Mouse (Mus musculus) heart, adult 2 months (tissue): ENCODE measurements around the gene Scamp3. TPM values are rescaled to one million over a fixed set of nuclear protein-coding genes. Genes with fewer than 3 reads are reported as not detected.

Experiments used
- DNase-seq, 2 experiments: peaks; one replicate each; pipeline ENCODE4 v3.0.0; 2021
- H3K27ac ChIP-seq: fragments of 200-600 bp; 2 replicates; pipeline ENCODE4 v1.8.1; 2022
- H3K27me3 ChIP-seq: fragments of 200-500 bp; 2 replicates; pipeline ENCODE4 v1.6.1; 2012; ENCODE audit warnings: mild to moderate bottlenecking, low read length, inconsistent platforms, mixed read lengths; ENCODE audit not compliant: control insufficient read depth, insufficient read depth
- H3K36me3 ChIP-seq: fragments of 200-500 bp; 2 replicates; pipeline ENCODE4 v1.6.1; 2012; ENCODE audit warnings: low read length, inconsistent platforms; ENCODE audit not compliant: control insufficient read depth, insufficient read depth
- H3K4me1 ChIP-seq: fragments of 200-500 bp; 2 replicates; pipeline ENCODE4 v1.6.1; 2011; ENCODE audit warnings: low read length; ENCODE audit not compliant: control insufficient read depth, insufficient read depth
- H3K4me3 ChIP-seq: fragments of 200-600 bp; 2 replicates; pipeline ENCODE4 v1.8.1; 2022
- H3K79me2 ChIP-seq: fragments of 200-500 bp; replicated peaks from 2 replicates; pipeline ENCODE4 v1.6.1; 2012; ENCODE audit warnings: mild to moderate bottlenecking, inconsistent platforms, low read length, moderate library complexity, mixed read lengths; ENCODE audit not compliant: control insufficient read depth, insufficient read depth
- H3K9ac ChIP-seq: fragments of 200-500 bp; 2 replicates; pipeline ENCODE4 v1.6.1; 2012; ENCODE audit warnings: low read depth, mild to moderate bottlenecking, control low read depth, inconsistent platforms, low read length, mixed read lengths
- CTCF ChIP-seq: fragments of 200-600 bp; IDR thresholded peaks from 2 replicates; pipeline ENCODE4 v1.8.1; 2022; ENCODE audit warnings: antibody characterized with exemption, mild to moderate bottlenecking, moderate library complexity
- EP300 ChIP-seq: fragments of 200-500 bp; IDR thresholded peaks from 2 replicates; pipeline ENCODE4 v1.6.1; 2011; ENCODE audit warnings: low read depth, low read length, control low read depth; ENCODE audit not compliant: insufficient read depth
- POLR2A ChIP-seq: fragments of 200-500 bp; IDR thresholded peaks from 2 replicates; pipeline ENCODE4 v1.6.1; 2011; ENCODE audit warnings: mild to moderate bottlenecking, low read depth, low read length, control low read depth; ENCODE audit not compliant: insufficient read depth
- WGBS: fragments of 180-500 bp; shearing (Covaris S2); methylation state at CpG from one replicate; pipeline ENCODE4 v1.1.7; 2018; 5-methylcytosine and 5-hydroxymethylcytosine counted together
- intact Hi-C: fragments of 180-260 bp; cut with DNase I; formaldehyde crosslinking; loops from one replicate; pipeline ENCODE4 v1.15.1; 2025
- polyA plus RNA-seq: library from polyadenylated mRNA; depleted of rRNA; stranded (reverse); fragments of >200 nt; gene quantifications from 2 replicates; pipeline ENCODE4 v1.2.3, GENCODE M21; 2012
- total RNA-seq, 2 experiments: library from RNA; stranded (reverse); gene quantifications; 2 replicates each; pipeline ENCODE4 v1.2.3; 2021

Scamp3 gene
- total and polyA plus RNA-seq, 3 experiments, result 44.5 to 108 (median 54.7) TPM

GRCm38 (mm10) chr3:89193853-89194252, 16.6 kb downstream of the Scamp3 start:
- no peaks in the 10 kb centered on the region for H3K27me3 ChIP-seq
- DNase-seq, result no peak
- no peaks in the 10 kb centered on the region for H3K4me1 ChIP-seq
- H3K27ac ChIP-seq, result no peak overlapping the region
- H3K36me3 ChIP-seq, result no peaks in the 10 kb centered on the region
- 91% methylated on average over 2 of the region's 2 CpGs for WGBS
- intact Hi-C loops, result no loop called here
- H3K4me3 ChIP-seq, result no peak overlapping the region
- H3K9ac ChIP-seq, result no peak overlapping the region
- H3K79me2 ChIP-seq, result no peaks in the 10 kb centered on the region
- TF ChIP-seq EP300, result no peak
- TF ChIP-seq CTCF, result peak; percentile 55
- TF ChIP-seq POLR2A, result no peak

GRCm38 (mm10) chr3:89195979-89196877, 19.0 kb downstream of the Scamp3 start:
- intact Hi-C loops, result loop anchor here (1.0 to 2.0 kb wide), 2 partner anchors 19 kb away; partner anchors contain the start of genes Scamp3 and Thbs3

GRCm38 (mm10) chr3:89199839-89200238, 22.6 kb downstream of the Scamp3 start:
- H3K27ac ChIP-seq, result no peak overlapping the region
- no peak for TF ChIP-seq POLR2A
- no peak for TF ChIP-seq CTCF
- TF ChIP-seq EP300, result no peak
- no peaks in the 10 kb centered on the region for H3K36me3 ChIP-seq
- peaks cover 3% of the 10 kb centered on the region for H3K4me1 ChIP-seq
- H3K79me2 ChIP-seq, result no peaks in the 10 kb centered on the region
- WGBS, result 60% methylated on average over 3 of the region's 3 CpGs
- no peak overlapping the region for H3K9ac ChIP-seq
- DNase-seq, result no peak
- H3K27me3 ChIP-seq, result no peaks in the 10 kb centered on the region
- intact Hi-C loops, result no loop called here
- no peak overlapping the region for H3K4me3 ChIP-seq

More at GRCm38 (mm10) chr3:89195979-89196877, 19.0 kb downstream of the Scamp3 start:
- DNase-seq, result peak; percentile 89 to 92
- Histone ChIP-seq H3K36me3 (no peaks in the 10 kb centered on the region), H3K9ac (peak overlapping the region; percentile 73), H3K4me3 (peak overlapping the region; percentile 54), H3K79me2 (no peaks in the 10 kb centered on the region), H3K27ac (peak overlapping the region; percentile 87), H3K4me1 (no peaks in the 10 kb centered on the region), H3K27me3 (no peaks in the 10 kb centered on the region)
- TF ChIP-seq POLR2A (peak; percentile 94), CTCF (peak; percentile 68), EP300 (peak; percentile 53; the same call in 1 of the 2 replicates)
- 5% methylated on average over 33 of the region's 33 CpGs for WGBS

GRCm38 (mm10) chr3:89202253-89203141, 25.2 kb downstream of the Scamp3 start, which contains the start of gene Gba:
TSS of gene Gba (plus strand) at chr3:89202928.
- H3K36me3 ChIP-seq, result no peaks in the 10 kb centered on the region
- H3K4me1 ChIP-seq, result peaks cover 3% of the 10 kb centered on the region
- no peaks in the 10 kb centered on the region for H3K79me2 ChIP-seq
- peak within 1 kb of the TSS; percentile 76 for H3K27ac ChIP-seq
- H3K9ac ChIP-seq, result peak within 1 kb of the TSS; percentile 71
- peak; percentile 85 to 89 for DNase-seq
- no peaks in the 10 kb centered on the region for H3K27me3 ChIP-seq
- intact Hi-C loops, result no loop called here
- peak within 1 kb of the TSS; percentile 64 for H3K4me3 ChIP-seq
- 22% methylated on average over 13 of the region's 13 CpGs for WGBS
- peak; percentile 78 for TF ChIP-seq POLR2A
- TF ChIP-seq EP300, result peak; percentile 89
- no peak for TF ChIP-seq CTCF

GRCm38 (mm10) chr3:89203142-89203514, 25.9 kb downstream of the Scamp3 start:
- intact Hi-C loops, result no loop called here
- 25% methylated on average over 5 of the region's 5 CpGs for WGBS
- Histone ChIP-seq H3K79me2 (no peaks in the 10 kb centered on the region), H3K27me3 (no peaks in the 10 kb centered on the region), H3K9ac (peak overlapping the region; percentile 71; the same call in 1 of the 2 replicates), H3K36me3 (no peaks in the 10 kb centered on the region), H3K4me1 (peaks cover 3% of the 10 kb centered on the region), H3K27ac (peak overlapping the region; percentile 76), H3K4me3 (peak overlapping the region; percentile 64)
- peak in 1 of 2 experiments; percentile 17 for DNase-seq
- no peak for TF ChIP-seq EP300
- TF ChIP-seq POLR2A, result no peak
- no peak for TF ChIP-seq CTCF
